Comparison of ENCODE assay signal across 8 mouse cellular contexts in genomic region chr9:65031894-65032268, GRCm38 (mm10). TPM values are rescaled to one million over a fixed set of nuclear protein-coding genes. Genes with fewer than 3 reads are reported as not detected.
DNase-seq lines count a peak whose midpoint lies in the region; ATAC-seq and TF ChIP-seq lines count a peak whose summit lies in the region.

No protein-coding gene starts in this region.

- ATAC-seq in CD4-positive, CD25-positive, alpha-beta regulatory T cell, adult 4 months, result peak; percentile 20
- no peak; the same call in 1 of the 2 replicates for ATAC-seq in forebrain, embryonic 15.5 days (replicated peaks)
- ATAC-seq in liver, postnatal 0 days, result no peak

- no peak for DNase-seq in heart, adult 2 months
- no peak for DNase-seq in heart, postnatal 10 days
- no peak for DNase-seq in liver, postnatal 0 days
- no peak for DNase-seq in frontal cortex, postnatal 14 days (ENCODE audit: low spot score in 2 of 2)
- DNase-seq in gastrocnemius, postnatal 10 days, result no peak
- no peak for DNase-seq in kidney, postnatal 10 days

- peak overlapping the region; percentile 99 for H3K27ac ChIP-seq in heart, adult 2 months
- no peak overlapping the region for H3K27ac ChIP-seq in forebrain, embryonic 15.5 days (replicated peaks)
- peak overlapping the region; percentile 98 for H3K27ac ChIP-seq in liver, postnatal 0 days (ENCODE audit: low read depth)

- H3K4me1 ChIP-seq in heart, adult 2 months (ENCODE audit: control insufficient read depth, insufficient read depth, low read length), result peaks cover 3% of the 10 kb centered on the region; the same call in 1 of the 2 replicates
- H3K4me1 ChIP-seq in forebrain, embryonic 15.5 days, result peaks cover 16% of the 10 kb centered on the region
- peaks cover 21% of the 10 kb centered on the region for H3K4me1 ChIP-seq in liver, postnatal 0 days (ENCODE audit: insufficient read depth)

- peak overlapping the region; percentile 95 for H3K4me3 ChIP-seq in heart, adult 2 months
- H3K4me3 ChIP-seq in forebrain, embryonic 15.5 days, result peak overlapping the region; percentile 95
- peak overlapping the region; percentile 91 for H3K4me3 ChIP-seq in liver, postnatal 0 days (ENCODE audit: low read depth, low read length)

- TF ChIP-seq EP300 in heart, adult 2 months (IDR thresholded peaks at IDR 0.05; ENCODE audit: insufficient read depth, low read depth, low read length), result no peak
- TF ChIP-seq EP300 in liver, postnatal 0 days (IDR thresholded peaks at IDR 0.05; ENCODE audit: low read depth), result no peak

- no peak overlapping the region; the same call in 1 of the 2 replicates for H3K4me2 ChIP-seq in forebrain, embryonic 15.5 days (replicated peaks)
- peak overlapping the region; percentile 89 for H3K4me2 ChIP-seq in liver, postnatal 0 days (ENCODE audit: low read depth, low read length)

- H3K79me2 ChIP-seq in heart, adult 2 months (replicated peaks; ENCODE audit: control insufficient read depth, insufficient read depth, low read length), result no peaks in the 10 kb centered on the region; the same call in 1 of the 2 replicates

- H3K9me3 ChIP-seq in forebrain, embryonic 15.5 days, result no peaks in the 10 kb centered on the region
- H3K9me3 ChIP-seq in liver, postnatal 0 days (ENCODE audit: low read length), result no peaks in the 10 kb centered on the region

- no peak overlapping the region for H3K9ac ChIP-seq in heart, adult 2 months (ENCODE audit: low read depth, low read length)
- H3K9ac ChIP-seq in forebrain, embryonic 15.5 days (replicated peaks), result no peak overlapping the region
- H3K9ac ChIP-seq in liver, postnatal 0 days (replicated peaks), result peak overlapping the region; percentile 97

- peaks cover 12% of the 10 kb centered on the region for H3K36me3 ChIP-seq in heart, adult 2 months (ENCODE audit: control insufficient read depth, insufficient read depth, low read length)
- peaks cover 5% of the 10 kb centered on the region for H3K36me3 ChIP-seq in forebrain, embryonic 15.5 days
- peaks cover 14% of the 10 kb centered on the region for H3K36me3 ChIP-seq in liver, postnatal 0 days (replicated peaks; ENCODE audit: insufficient read depth, low read length)

- no peak for TF ChIP-seq CTCF in heart, adult 2 months (IDR thresholded peaks at IDR 0.05)
- TF ChIP-seq CTCF in liver, postnatal 0 days (IDR thresholded peaks at IDR 0.05; ENCODE audit: low read depth), result no peak

- WGBS in heart, adult 2 months, result 42% methylated on average over 4 of the region's 4 CpGs
- WGBS in forebrain, embryonic 15.5 days, result 35% methylated on average over 4 of the region's 4 CpGs
- 28% methylated on average over 4 of the region's 4 CpGs for WGBS in liver, postnatal 0 days (ENCODE audit: insufficient replicate concordance)

- H3K27me3 ChIP-seq in heart, adult 2 months (ENCODE audit: control insufficient read depth, insufficient read depth, low read length), result no peaks in the 10 kb centered on the region
- no peaks in the 10 kb centered on the region for H3K27me3 ChIP-seq in forebrain, embryonic 15.5 days
- H3K27me3 ChIP-seq in liver, postnatal 0 days (ENCODE audit: insufficient read depth, low read length), result no peaks in the 10 kb centered on the region

- intact Hi-C loops in heart, adult 2 months (cut with DNase I), result loop anchor here (1.0 to 5.0 kb wide), 4 partner anchors 10 to 295 kb away; partner anchors contain the start of gene Rab11a
- intact Hi-C loops in heart, postnatal 10 days (cut with DNase I), result no loop called here

- TF ChIP-seq POLR2A in heart, adult 2 months (IDR thresholded peaks at IDR 0.05; ENCODE audit: insufficient read depth, low read depth, low read length), result no peak

RNA-seq across cellular contexts. Expression of gene Dpp8, which starts 0.3 kb away (rescaled TPM):
- total RNA-seq in heart, adult 2 months (2021), result 10 to 100 TPM; 56.6 to 61.0 TPM
- 42.2 and 83.2 TPM in 2 replicates for polyA plus RNA-seq in heart, adult 2 months (2012; rRNA removed)
- total RNA-seq in heart, postnatal 10 days (2021), result 10 to 100 TPM; 66.6 to 72.7 TPM
- 10 to 100 TPM; 19.9 to 23.4 TPM for polyA plus RNA-seq in CD4-positive, CD25-positive, alpha-beta regulatory T cell, adult 4 months (2017; shearing (Covaris generic))
- polyA plus RNA-seq in forebrain, embryonic 15.5 days (2015; fragmentation: Nextera tagmentation; extraction: Ambion mirVana), result 42.5 and 44.5 TPM in 2 replicates
- 9.2 and 10.6 TPM in 2 replicates for polyA plus RNA-seq in liver, postnatal 0 days (2015; fragmentation: Nextera tagmentation; extraction: Ambion mirVana)
- total RNA-seq in gastrocnemius, postnatal 10 days (2021), result 100 to 1,000 TPM; 103 to 116 TPM

RNA-seq across cellular contexts. Expression of gene Hacd3, which starts 10.4 kb away (rescaled TPM):
- 10 to 100 TPM; 17.6 to 18.9 TPM for total RNA-seq in heart, adult 2 months (2021)
- 11.2 and 18.2 TPM in 2 replicates for polyA plus RNA-seq in heart, adult 2 months (2012; rRNA removed)
- 10 to 100 TPM; 19.3 to 22.2 TPM for total RNA-seq in heart, postnatal 10 days (2021)
- 100 to 1,000 TPM; 133 to 142 TPM for polyA plus RNA-seq in CD4-positive, CD25-positive, alpha-beta regulatory T cell, adult 4 months (2017; shearing (Covaris generic))
- polyA plus RNA-seq in forebrain, embryonic 15.5 days (2015; fragmentation: Nextera tagmentation; extraction: Ambion mirVana), result 182 and 194 TPM in 2 replicates
- polyA plus RNA-seq in liver, postnatal 0 days (2015; fragmentation: Nextera tagmentation; extraction: Ambion mirVana), result 98.6 and 108 TPM in 2 replicates
- total RNA-seq in gastrocnemius, postnatal 10 days (2021), result 10 to 100 TPM; 14.4 to 16.7 TPM
